Mouse (Mus musculus) urinary bladder, postnatal 36 days (tissue): ENCODE measurements around the gene Cpne2.

Experiments used
- DNase-seq, 2 experiments: peaks; one replicate each; pipeline ENCODE4 v3.0.0; 2022; ENCODE audit warnings: low spot score in 2 of 2, mixed read lengths in 1 of 2

Gene Cpne2

DNA sequence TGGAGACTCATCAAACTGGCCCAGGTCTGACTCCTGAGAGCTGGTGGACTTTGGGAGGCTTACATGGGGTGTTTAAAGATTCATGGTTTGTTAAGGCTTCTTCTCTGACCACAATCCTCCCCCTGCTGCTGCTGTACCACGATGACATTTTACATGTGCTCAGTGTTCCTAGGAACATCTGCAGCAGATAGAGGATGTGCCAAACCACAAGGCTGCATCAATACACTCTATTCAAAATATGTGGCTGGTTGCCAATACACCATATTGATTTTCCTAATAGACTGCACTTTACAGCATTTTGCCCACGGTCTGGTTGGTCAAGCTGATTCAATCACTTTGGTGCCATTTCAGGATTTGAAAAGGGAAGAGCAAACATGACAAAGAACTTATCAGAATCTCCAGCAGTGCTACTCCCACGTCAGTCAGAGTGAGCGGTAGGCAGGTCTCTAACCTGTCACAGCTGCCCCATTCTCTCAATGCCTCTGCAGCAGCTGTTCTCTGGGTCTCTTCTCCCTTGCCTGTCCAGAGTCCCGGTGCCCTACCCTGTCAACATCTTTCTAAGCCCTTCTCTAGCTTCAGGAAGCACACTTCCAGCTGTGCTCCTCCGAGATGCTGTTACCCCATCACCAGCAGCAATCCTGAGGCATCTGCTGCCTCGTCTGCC is 49.2 kb downstream of the Cpne2 start:
- no peak for DNase-seq

DNA sequence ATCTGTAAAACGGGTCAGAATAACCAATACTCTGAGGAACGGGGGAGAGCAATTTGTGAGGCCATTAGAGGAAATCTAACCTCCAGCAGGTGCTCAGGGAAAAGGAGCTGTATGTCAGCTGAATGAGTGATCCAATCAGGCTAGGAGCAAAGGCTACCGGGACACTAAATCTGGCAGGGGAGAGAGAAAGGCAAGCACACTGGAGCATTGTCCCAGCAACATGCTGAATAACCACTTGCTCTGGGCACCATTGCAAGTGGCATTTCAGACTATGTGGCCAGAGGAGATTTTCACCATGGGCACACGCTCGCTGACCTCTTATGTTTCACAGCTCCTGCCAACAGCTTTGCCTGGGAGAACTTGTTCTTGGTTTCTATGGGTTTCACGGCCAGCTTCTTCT is 49.8 kb downstream of the Cpne2 start:
- no peak for DNase-seq

DNA sequence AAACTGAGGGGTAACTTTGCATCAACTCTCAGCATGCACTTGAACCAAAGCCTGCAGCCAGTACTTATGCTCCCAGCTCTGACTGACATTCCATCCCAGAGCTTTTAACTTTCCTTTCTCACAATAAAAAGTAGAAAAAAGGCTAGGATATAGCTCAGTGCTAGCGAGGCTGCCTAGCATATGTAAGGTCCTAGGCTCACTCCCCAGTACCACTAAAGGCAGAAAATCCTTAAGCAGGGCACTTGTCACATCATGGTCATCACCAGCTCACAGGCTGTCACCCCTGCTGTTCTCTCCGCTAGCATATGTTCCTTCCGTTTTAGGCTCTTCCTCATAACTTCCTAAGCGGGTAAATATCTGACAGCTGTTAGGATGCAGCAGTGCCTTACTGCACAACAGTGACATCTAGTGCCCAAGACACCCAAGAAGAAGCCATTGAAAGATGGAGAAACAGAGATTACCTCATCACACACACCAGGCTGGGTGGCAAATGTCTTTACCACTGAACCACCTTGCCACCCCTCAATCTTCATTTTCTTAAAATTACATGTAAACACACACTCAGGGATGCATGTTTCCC is 51.5 kb downstream of the Cpne2 start:
- no peak for DNase-seq

DNA sequence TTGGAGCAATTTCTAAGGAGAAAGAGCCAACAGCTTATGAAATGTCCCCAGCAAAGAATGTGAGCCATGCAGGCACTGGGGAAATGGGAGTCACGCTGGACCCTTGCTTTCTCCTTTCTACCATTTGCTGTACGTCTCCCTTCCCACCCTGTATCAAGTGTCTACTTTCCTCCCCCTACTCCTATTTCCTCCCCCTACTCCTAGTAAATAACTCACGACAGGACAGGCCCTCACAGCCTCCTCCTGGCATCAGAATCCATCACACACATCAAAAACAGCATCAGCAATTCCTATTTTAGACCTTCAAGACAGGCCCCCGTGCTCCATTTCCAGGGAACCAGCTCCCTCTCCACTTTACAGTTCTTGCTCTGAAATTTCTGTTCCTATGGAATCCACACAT is 58.9 kb downstream of the Cpne2 start:
- no peak for DNase-seq

DNA sequence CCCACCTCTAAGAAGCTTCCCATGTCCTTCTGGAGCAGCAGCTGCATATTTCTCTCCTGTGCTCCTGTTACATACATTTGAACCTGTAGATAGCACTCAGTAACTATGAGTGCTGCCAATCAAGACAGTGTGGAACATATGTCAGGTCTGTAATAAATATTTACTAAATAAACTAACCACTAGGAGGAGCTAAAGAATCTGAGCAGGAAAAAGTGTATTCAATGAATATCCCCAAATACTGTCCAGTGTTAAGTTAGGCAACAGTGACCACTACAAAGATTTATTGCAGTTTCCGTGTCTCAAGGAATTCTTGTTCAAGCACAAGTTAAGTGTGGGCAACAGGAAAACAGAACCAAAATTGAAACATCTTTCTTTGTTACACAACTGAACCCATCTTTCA is 61.4 kb downstream of the Cpne2 start:
- DNase-seq, result no peak

DNA sequence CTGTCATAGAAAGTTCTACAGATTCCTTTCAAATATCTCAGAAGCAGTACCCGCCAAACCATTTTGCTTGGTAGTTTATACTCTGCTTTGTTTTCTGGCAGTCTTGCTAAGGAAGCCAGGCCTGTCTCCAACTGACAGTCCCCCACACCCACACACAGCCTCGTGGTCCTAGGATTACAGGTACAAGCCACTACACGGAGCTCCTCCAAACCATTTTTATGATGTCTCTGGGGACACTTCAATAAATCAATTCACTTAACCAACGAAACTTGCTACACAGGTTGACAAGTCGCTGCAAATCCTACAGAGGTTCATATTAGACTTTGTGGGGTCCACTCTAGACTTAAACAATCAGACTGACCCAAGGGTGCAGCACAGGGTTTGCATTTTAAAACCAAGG is 67.7 kb downstream of the Cpne2 start:
- no peak for DNase-seq

DNA sequence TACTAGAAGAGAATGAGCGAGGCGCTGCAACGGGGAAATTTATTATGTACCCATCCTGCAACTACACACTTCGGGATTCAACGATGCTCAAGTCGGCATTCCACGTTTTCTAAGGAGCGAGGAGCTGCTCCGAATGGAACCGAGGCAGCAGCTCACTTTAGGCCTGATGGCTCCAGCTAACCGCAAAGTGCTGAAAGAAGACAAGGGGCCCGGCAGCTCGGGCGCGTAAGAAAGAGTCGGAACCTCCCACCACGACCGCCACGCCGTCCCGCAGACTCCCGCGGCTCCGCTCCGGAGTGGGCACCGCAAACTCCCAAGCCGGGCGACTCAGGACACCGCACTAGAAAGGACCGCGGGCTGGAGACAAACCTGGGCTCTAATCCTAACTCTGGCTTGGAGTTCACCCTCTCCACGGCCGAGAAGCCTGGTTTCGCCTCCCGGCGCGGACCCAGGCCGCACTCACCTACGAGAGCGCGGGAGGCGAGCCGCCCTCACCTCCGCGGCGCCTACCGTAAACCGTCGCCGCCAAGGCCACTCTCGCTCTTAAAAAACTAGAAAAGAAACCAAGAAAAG is 68.3 kb downstream of the Cpne2 start:
- peak in 1 of 2 experiments; percentile 7 for DNase-seq

DNA sequence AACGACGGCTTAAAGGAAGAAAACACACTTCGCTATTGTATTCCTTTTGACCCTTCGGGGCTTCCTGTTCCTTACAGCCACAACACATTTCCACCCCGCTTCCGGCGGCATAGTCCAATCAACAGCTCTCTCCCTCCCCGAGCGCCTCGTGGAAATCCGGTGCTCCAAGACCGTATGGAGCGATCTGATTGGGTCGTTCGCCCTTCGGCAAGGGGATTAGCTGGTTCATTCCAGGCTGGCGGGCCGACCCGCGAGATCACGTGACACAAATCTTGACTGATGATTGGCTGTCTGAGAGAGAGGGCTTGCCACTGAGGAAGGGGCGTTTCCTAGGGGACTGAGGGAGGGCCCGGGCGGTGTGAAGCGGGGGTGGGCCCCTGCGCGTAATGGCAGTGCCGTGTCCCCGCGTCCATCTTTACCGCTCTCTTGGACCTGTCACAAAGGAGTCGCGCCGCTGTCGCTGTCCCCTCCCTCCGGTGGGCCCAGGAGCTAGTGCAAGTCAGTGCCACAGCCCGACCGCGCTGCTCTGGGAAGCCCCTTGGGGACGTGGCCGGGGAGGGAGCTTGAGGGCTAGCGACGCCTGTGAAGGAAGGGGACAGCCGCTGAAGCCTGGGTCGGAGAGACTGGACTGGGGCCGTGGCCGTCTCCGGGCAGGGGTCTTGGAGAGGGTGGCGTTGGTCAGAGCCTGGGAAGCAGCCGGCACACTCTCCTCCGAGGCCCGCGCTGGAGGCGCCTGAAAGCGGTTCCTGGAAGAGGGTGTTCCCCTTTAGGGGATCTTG is 69.0 kb downstream of the Cpne2 start, which contains the start of the genes Rspry1 and Fam192a:
TSS of gene Rspry1 (plus strand) at position 331 of the 779 bp plus-strand sequence.
TSS of gene Fam192a (minus strand) at position 391 of the 779 bp plus-strand sequence.
- peak; percentile 99 to 100 for DNase-seq

DNA sequence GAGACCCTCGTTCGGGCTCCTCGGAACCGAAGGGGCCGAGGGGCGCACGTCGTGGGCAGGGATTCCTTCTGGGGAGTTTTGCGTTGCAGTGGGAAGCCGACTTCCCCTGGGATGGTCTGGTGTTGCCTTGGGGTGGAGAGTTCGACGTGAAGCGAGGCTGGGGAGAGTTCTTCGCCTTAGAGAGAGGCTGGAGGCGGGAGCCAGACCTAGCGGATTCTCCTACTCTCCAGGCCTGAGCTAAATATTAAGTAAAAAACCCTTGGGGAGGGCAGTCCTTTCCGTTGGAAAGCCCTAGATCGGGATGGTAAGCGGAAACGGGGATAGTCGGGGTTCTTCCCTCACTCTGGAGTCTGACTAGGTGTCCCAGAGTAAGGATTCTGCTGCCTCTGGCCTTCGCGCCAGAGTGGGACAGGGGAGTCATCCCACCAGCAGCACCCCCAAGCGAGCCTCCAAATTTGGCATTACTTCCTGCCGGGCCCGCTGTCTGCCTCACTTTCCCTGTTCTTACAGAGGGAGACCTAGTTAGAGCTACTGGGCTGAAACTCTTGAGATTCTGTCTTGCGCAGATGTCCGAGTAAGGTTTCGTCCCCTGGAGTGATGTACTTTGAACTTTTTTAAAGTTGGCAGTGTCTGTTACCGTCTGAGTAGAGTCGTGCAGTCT is 69.8 kb downstream of the Cpne2 start:
- DNase-seq, result peak; percentile 3 to 9

DNA sequence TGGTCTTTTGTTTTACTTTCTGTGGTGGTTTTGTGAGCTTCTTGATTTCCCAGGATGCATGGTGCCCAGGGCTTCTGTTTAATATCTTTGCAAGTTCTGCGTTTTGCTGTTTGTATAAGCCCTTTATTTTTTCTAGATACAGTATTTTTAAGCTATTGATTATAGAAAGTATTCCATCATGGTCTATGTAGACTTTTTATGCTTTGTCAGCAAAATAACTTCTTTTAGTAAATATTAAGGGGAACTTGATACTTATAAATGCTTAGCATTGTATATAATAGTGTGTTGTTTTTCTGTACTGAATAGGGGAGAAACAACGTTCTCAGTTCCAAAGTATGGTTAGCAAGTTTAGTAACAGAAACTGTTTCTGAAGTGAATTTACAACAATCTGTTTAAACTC is 71.2 kb downstream of the Cpne2 start:
- DNase-seq, result no peak

DNA sequence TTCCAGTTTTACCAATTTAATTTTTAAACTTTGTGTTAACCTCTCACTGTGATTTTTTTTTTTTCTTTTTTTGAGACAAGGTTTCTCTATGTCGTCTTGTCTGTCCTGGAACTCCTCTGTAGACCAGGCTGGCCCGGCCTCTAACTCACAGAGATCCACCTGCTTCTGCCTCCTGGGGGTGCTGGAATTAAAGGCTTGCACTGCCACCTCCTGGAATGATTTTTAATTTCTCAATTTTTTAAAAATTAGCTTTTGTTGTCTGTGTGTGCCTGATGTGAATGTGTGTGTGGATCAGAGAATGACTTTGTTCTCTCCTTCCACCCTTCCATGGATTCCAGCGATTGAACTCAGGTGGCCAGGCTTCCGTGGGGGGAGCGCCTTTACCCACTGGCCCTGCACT is 74.3 kb downstream of the Cpne2 start:
- no peak for DNase-seq
